Mouse (Mus musculus) MEL (cell line): ENCODE data around the gene Slc17a7. TPM values are rescaled to one million over a fixed set of nuclear protein-coding genes. Genes with fewer than 3 reads are reported as not detected.

Source experiments
- DNase-seq: peaks from one replicate; pipeline ENCODE4 v3.0.0; 2011; ENCODE audit warnings: low read depth, low spot score
- H3K27ac ChIP-seq: 2 replicates; pipeline ENCODE4 v1.5.1; 2012; ENCODE audit warnings: low read depth, mild to moderate bottlenecking, control low read depth, low read length, moderate library complexity; ENCODE audit not compliant: control insufficient read depth
- H3K27me3 ChIP-seq, 2 experiments: fragments of 150-350 bp in 1 of 2; sonication (generic) in 1 of 2; 2 replicates each; pipeline ENCODE4 v1.6.1; 2012; ENCODE audit warnings: low read length in 2 of 2, mild to moderate bottlenecking in 2 of 2, improper control_type of control experiment in 1 of 2, moderate library complexity in 1 of 2; ENCODE audit not compliant: insufficient read depth in 2 of 2, control insufficient read depth in 1 of 2
- H3K36me3 ChIP-seq, 2 experiments: 2 replicates each; pipeline ENCODE4 v1.6.1; 2012 to 2014; ENCODE audit warnings: low read length in 2 of 2, improper control_type of control experiment in 1 of 2, inconsistent platforms in 1 of 2, mild to moderate bottlenecking in 1 of 2; ENCODE audit not compliant: insufficient read depth in 2 of 2, control insufficient read depth in 1 of 2
- H3K4me1 ChIP-seq, 2 experiments: fragments of 150-350 bp in 1 of 2; sonication (generic) in 1 of 2; 2 replicates each; pipeline ENCODE4 v1.6.1; 2012; ENCODE audit warnings: low read length in 2 of 2, improper control_type of control experiment in 1 of 2, mild to moderate bottlenecking in 1 of 2; ENCODE audit not compliant: insufficient read depth in 2 of 2, control insufficient read depth in 1 of 2
- H3K4me3 ChIP-seq, 2 experiments: fragments of 150-350 bp in 1 of 2; sonication (generic) in 1 of 2; 2 replicates each; pipeline ENCODE4 v1.5.1; 2012; ENCODE audit warnings: low read depth in 2 of 2, low read length in 2 of 2, mild to moderate bottlenecking in 2 of 2, moderate library complexity in 2 of 2, control low read depth in 1 of 2, improper control_type of control experiment in 1 of 2; ENCODE audit not compliant: control insufficient read depth in 1 of 2, insufficient read depth in 1 of 2
- H3K79me2 ChIP-seq: 2 replicates; pipeline ENCODE4 v1.6.1; 2012; ENCODE audit warnings: mild to moderate bottlenecking, low read length, moderate library complexity; ENCODE audit not compliant: control insufficient read depth, poor library complexity, insufficient read depth
- H3K9ac ChIP-seq: 2 replicates; pipeline ENCODE4 v1.6.1; 2012; ENCODE audit warnings: low read depth, mild to moderate bottlenecking, control low read depth, low read length, moderate library complexity; ENCODE audit not compliant: control insufficient read depth, poor library complexity, severe bottlenecking
- H3K9me3 ChIP-seq: fragments of 150-350 bp; sonication (generic); replicated peaks from 2 replicates; pipeline ENCODE4 v1.6.1; 2012; ENCODE audit warnings: mild to moderate bottlenecking, low read length, improper control_type of control experiment, moderate library complexity; ENCODE audit not compliant: insufficient read depth
- CHD1 ChIP-seq: IDR thresholded peaks from 2 replicates; pipeline ENCODE4 v1.6.1; 2012; ENCODE audit warnings: low read depth, mild to moderate bottlenecking, inconsistent platforms, low read length, improper control_type of control experiment
- CTCF ChIP-seq, 3 experiments: IDR thresholded peaks in 2 of 3; conservative IDR thresholded peaks in 1 of 3; 2 replicates each; pipeline ENCODE4 v1.5.1; 2011 to 2012; ENCODE audit warnings: low read length in 3 of 3, low read depth in 2 of 3, mild to moderate bottlenecking in 2 of 3, improper control_type of control experiment in 1 of 3, inconsistent platforms in 1 of 3, mixed read lengths in 1 of 3, moderate library complexity in 1 of 3; ENCODE audit not compliant: control insufficient read depth in 1 of 3, insufficient read depth in 1 of 3, poor library complexity in 1 of 3, severe bottlenecking in 1 of 3
- E2F4 ChIP-seq: IDR thresholded peaks from 2 replicates; pipeline ENCODE4 v1.6.1; 2011; ENCODE audit warnings: low read depth, low read length, improper control_type of control experiment, borderline replicate concordance
- ELF1 ChIP-seq: IDR thresholded peaks from 2 replicates; pipeline ENCODE4 v1.6.1; 2014; ENCODE audit warnings: low read depth, mild to moderate bottlenecking, inconsistent platforms, low read length, improper control_type of control experiment, moderate library complexity
- ETS1 ChIP-seq: IDR thresholded peaks from 2 replicates; pipeline ENCODE4 v1.6.1; 2012; ENCODE audit warnings: low read depth, mild to moderate bottlenecking, inconsistent platforms, low read length, improper control_type of control experiment, moderate library complexity
- MAFK ChIP-seq: IDR thresholded peaks from 2 replicates; pipeline ENCODE4 v1.6.1; 2011; ENCODE audit warnings: low read depth, mild to moderate bottlenecking, low read length, improper control_type of control experiment, borderline replicate concordance
- MAX ChIP-seq: IDR thresholded peaks from 2 replicates; pipeline ENCODE4 v1.6.1; 2011; ENCODE audit warnings: low read length, improper control_type of control experiment
- MAZ ChIP-seq: IDR thresholded peaks from 2 replicates; pipeline ENCODE4 v1.6.1; 2012; ENCODE audit warnings: low read depth, mild to moderate bottlenecking, inconsistent platforms, low read length, improper control_type of control experiment
- NELFE ChIP-seq: IDR thresholded peaks from 2 replicates; pipeline ENCODE4 v1.6.1; 2011; ENCODE audit warnings: low read depth, low read length, improper control_type of control experiment
- NRF1 ChIP-seq: IDR thresholded peaks from 2 replicates; pipeline ENCODE4 v1.6.1; 2014; ENCODE audit warnings: low read depth, mild to moderate bottlenecking, inconsistent platforms, low read length, improper control_type of control experiment, moderate library complexity; ENCODE audit not compliant: poor library complexity, insufficient read depth, severe bottlenecking
- POLR2A ChIP-seq, 2 experiments: IDR thresholded peaks; 2 replicates each; pipeline ENCODE4 v1.6.1; 2011 to 2012; ENCODE audit warnings: low read length in 2 of 2, mild to moderate bottlenecking in 2 of 2, control low read depth in 1 of 2, improper control_type of control experiment in 1 of 2, low read depth in 1 of 2, moderate library complexity in 1 of 2; ENCODE audit not compliant: control insufficient read depth in 1 of 2, insufficient read depth in 1 of 2, poor library complexity in 1 of 2
- POLR2AphosphoS5 ChIP-seq: IDR thresholded peaks from 2 replicates; pipeline ENCODE4 v1.6.1; 2012; ENCODE audit warnings: low read depth, borderline replicate concordance, mild to moderate bottlenecking, inconsistent platforms, low read length, moderate library complexity, mixed read lengths
- RCOR1 ChIP-seq: IDR thresholded peaks from 2 replicates; pipeline ENCODE4 v1.6.1; 2012; ENCODE audit warnings: low read depth, mild to moderate bottlenecking, inconsistent platforms, low read length, improper control_type of control experiment
- SMC3 ChIP-seq: IDR thresholded peaks from 2 replicates; pipeline ENCODE4 v1.6.1; 2011; ENCODE audit warnings: low read depth, low read length, improper control_type of control experiment
- TBP ChIP-seq: IDR thresholded peaks from 2 replicates; pipeline ENCODE4 v1.8.0; 2011; ENCODE audit warnings: low read depth, low read length, improper control_type of control experiment
- UBTF ChIP-seq: IDR thresholded peaks from 2 replicates; pipeline ENCODE4 v1.6.1; 2012; ENCODE audit warnings: low read depth, mild to moderate bottlenecking, inconsistent platforms, low read length, improper control_type of control experiment, moderate library complexity, borderline replicate concordance; ENCODE audit not compliant: insufficient read depth
- USF1 ChIP-seq: IDR thresholded peaks from 2 replicates; pipeline ENCODE4 v1.6.1; 2014; ENCODE audit warnings: low read depth, mild to moderate bottlenecking, inconsistent platforms, low read length, improper control_type of control experiment, moderate library complexity
- USF2 ChIP-seq, 2 experiments: IDR thresholded peaks; 2 replicates each; pipeline ENCODE4 v1.6.1; 2011 to 2012; ENCODE audit warnings: improper control_type of control experiment in 2 of 2, low read length in 2 of 2, borderline replicate concordance in 1 of 2, inconsistent platforms in 1 of 2, low read depth in 1 of 2, mild to moderate bottlenecking in 1 of 2; ENCODE audit not compliant: insufficient read depth in 1 of 2
- ZC3H11A ChIP-seq: IDR thresholded peaks from 2 replicates; pipeline ENCODE4 v1.6.1; 2012; ENCODE audit warnings: low read depth, mild to moderate bottlenecking, inconsistent platforms, low read length, improper control_type of control experiment
- ZKSCAN1 ChIP-seq: IDR thresholded peaks from 2 replicates; pipeline ENCODE4 v1.6.1; 2012; ENCODE audit warnings: low read depth, mild to moderate bottlenecking, inconsistent platforms, low read length, improper control_type of control experiment, moderate library complexity
- polyA plus RNA-seq, 2 experiments: library from polyadenylated mRNA; stranded (reverse) in 1 of 2; unstranded in 1 of 2; fragments of >175 nt in 1 of 2; fragments of >200 nt in 1 of 2; gene quantifications; 2 replicates each; pipeline versions ENCODE4 v1.2.1 to v1.2.4; 2012; ENCODE audit warnings: low replicate concordance in 2 of 2, low read depth in 1 of 2; ENCODE audit not compliant: insufficient read length in 2 of 2, insufficient read depth in 1 of 2, missing spikeins in 1 of 2
- total RNA-seq: library from RNA; depleted of rRNA; stranded (reverse); fragments of 300-350 nt; gene quantifications from 2 replicates; pipeline ENCODE4 v1.2.3, GENCODE M21; 2012

The Slc17a7 gene
- total and polyA plus RNA-seq, 3 experiments, result 0.23 to 1.0 TPM; not detected in 1

DNA sequence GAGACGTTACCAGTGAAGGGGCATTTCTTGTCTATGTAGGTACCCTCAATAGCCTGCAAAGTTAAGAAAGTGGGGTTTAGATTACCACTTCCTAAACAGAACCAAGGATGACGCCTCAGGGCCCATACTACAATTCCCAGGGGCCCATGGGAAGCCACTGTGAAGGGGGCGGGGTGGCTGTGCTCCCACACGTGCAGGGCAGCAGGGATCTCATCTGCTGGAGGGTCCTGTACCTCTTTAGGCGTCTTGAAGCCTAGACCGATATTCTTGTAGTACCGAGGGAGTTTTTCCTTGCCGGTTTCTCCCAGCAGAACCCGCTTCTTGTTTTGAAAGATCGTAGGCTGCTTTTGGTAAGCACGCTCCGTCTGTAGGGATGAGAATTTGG lies 40.6 kb upstream of the Slc17a7 start:
- TF ChIP-seq CTCF (IDR thresholded peaks at IDR 0.05 in 2 of 3, conservative IDR thresholded peaks at IDR 0.05 in 1 of 3; ENCODE audit: control insufficient read depth in 1 of 3, insufficient read depth in 1 of 3, low read depth in 2 of 3, low read length in 3 of 3, poor library complexity in 1 of 3, severe bottlenecking in 1 of 3) (no peak), UBTF (no peak), NRF1 (no peak), ZKSCAN1 (no peak), RCOR1 (no peak), USF2 (IDR thresholded peaks at IDR 0.05; ENCODE audit: borderline replicate concordance in 1 of 2, insufficient read depth in 1 of 2, low read depth in 1 of 2, low read length in 2 of 2) (no peak), NELFE (no peak), TBP (0 out of 2 replicates have a peak, but pooled peaks have one; percentile 17), ETS1 (no peak), MAX (no peak), POLR2A (IDR thresholded peaks at IDR 0.05; ENCODE audit: control insufficient read depth in 1 of 2, insufficient read depth in 1 of 2, low read depth in 1 of 2, low read length in 2 of 2, poor library complexity in 1 of 2) (peak; percentile 25 to 55; a peak in 2 of 4 replicates), SMC3 (no peak)
- peaks cover 14 to 17% of the 10 kb centered on the region in 2 experiments for H3K36me3 ChIP-seq
- peaks cover 53% of the 10 kb centered on the region for H3K79me2 ChIP-seq
- H3K9me3 ChIP-seq, result no peaks in the 10 kb centered on the region
- H3K27ac ChIP-seq, result peak overlapping the region; percentile 80
- H3K4me1 ChIP-seq, result peaks cover 0 to 22% of the 10 kb centered on the region in 2 experiments; a peak in 2 of 4 replicates
- H3K4me3 ChIP-seq, result peak overlapping the region; percentile 68 to 84
- H3K9ac ChIP-seq, result peak overlapping the region; percentile 91
- H3K27me3 ChIP-seq, result no peaks in the 10 kb centered on the region
- DNase-seq, result peak; percentile 67

DNA sequence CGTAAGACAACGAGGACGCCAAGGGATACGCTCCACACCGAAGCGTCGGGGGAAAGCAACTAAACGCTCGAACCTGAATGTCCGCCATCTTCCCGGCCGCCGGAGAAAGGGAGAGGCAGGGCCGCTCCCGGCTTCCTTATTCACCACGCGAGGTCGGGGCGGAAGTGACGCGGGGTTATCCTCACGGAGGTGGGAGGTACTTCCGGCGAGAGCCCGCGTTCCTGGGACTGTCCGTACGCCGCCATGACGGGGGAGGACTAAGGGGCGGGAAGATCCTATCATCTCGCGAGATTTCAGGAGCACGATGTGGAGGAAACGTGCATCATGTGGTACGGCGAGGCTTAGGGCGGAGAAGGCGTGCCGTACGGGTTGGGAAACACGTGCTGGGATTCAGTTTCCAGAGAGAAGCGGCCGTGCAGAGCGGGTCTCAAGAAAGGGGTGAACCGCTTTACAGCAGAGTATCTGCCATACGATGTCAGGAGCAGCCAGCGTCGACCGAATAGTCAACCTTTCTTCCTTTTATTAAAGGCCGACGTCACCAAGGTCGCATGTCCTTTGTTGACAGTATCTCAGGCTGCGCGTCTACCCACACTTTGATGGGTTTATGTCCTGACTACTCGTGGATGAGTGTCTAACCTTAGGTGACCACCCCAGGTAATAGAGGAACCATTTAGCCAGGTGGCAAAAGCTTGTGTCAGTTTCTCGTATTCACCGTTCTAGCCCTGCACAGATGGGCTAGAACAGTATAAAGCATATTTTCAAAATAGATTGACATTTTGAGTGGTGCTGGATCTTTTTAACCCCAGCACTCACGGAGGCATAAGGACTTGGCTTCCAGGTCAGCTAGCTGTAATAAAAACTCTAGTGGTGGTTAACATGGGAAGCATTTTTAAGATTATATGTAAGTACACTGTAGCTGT lies 39.3 kb upstream of the Slc17a7 start, which contains the start of gene Rps11:
Gene Rps11, minus strand, starts transcription at position 216 of the 920 bp plus-strand sequence.
- TF ChIP-seq CHD1 (no peak), ELF1 (no peak), USF1 (no peak), POLR2AphosphoS5 (peak; percentile 86; the same call in 1 of the 2 replicates), E2F4 (no peak), ZC3H11A (no peak), NELFE (no peak), CTCF (IDR thresholded peaks at IDR 0.05 in 2 of 3, conservative IDR thresholded peaks at IDR 0.05 in 1 of 3; ENCODE audit: control insufficient read depth in 1 of 3, insufficient read depth in 1 of 3, low read depth in 2 of 3, low read length in 3 of 3, poor library complexity in 1 of 3, severe bottlenecking in 1 of 3) (peak in 1 of 3 experiments; percentile 35; a peak in 2 of 6 replicates), MAZ (no peak), POLR2A (IDR thresholded peaks at IDR 0.05; ENCODE audit: control insufficient read depth in 1 of 2, insufficient read depth in 1 of 2, low read depth in 1 of 2, low read length in 2 of 2, poor library complexity in 1 of 2) (peak; percentile 66 to 92; a peak in 3 of 4 replicates), TBP (peak; percentile 83), MAFK (no peak)
- Histone ChIP-seq H3K36me3 (peaks cover 14 to 17% of the 10 kb centered on the region in 2 experiments), H3K4me1 (peaks cover 0 to 22% of the 10 kb centered on the region in 2 experiments; a peak in 2 of 4 replicates), H3K9ac (peak within 1 kb of the TSS; percentile 97), H3K4me3 (peak within 1 kb of the TSS; percentile 68 to 87), H3K9me3 (no peaks in the 10 kb centered on the region), H3K27me3 (no peaks in the 10 kb centered on the region), H3K27ac (peak within 1 kb of the TSS; percentile 93), H3K79me2 (peaks cover 63% of the 10 kb centered on the region)
- peak; percentile 100 for DNase-seq
